Comparison of ENCODE assay signal across 7 mouse cellular contexts in genomic region chr6:142785343-142785742, GRCm38 (mm10). TPM values are rescaled to one million over a fixed set of nuclear protein-coding genes. Genes with fewer than 3 reads are reported as not detected.
A peak's percentile ranks its signal among the peaks of the same experiment; 100 is the strongest.
DNase-seq lines count a peak whose midpoint lies in the region; ATAC-seq and TF ChIP-seq lines count a peak whose summit lies in the region.

No protein-coding gene starts in this region.

- H3K9me3 ChIP-seq in midbrain, embryonic 10.5 days (replicated peaks), result no peaks in the 10 kb centered on the region
- no peaks in the 10 kb centered on the region for H3K9me3 ChIP-seq in midbrain, embryonic 15.5 days

- WGBS in midbrain, embryonic 10.5 days, result 34% methylated on average over 4 of the region's 4 CpGs
- WGBS in midbrain, embryonic 15.5 days, result 33% methylated on average over 4 of the region's 4 CpGs
- WGBS in lung, adult 2 months, result 29% methylated on average over 4 of the region's 4 CpGs

- H3K27me3 ChIP-seq in midbrain, embryonic 10.5 days (ENCODE audit: low read depth, poor library complexity, severe bottlenecking), result no peaks in the 10 kb centered on the region; the same call in 1 of the 2 replicates
- no peaks in the 10 kb centered on the region for H3K27me3 ChIP-seq in midbrain, embryonic 15.5 days (replicated peaks)
- H3K27me3 ChIP-seq in Patski, result no peaks in the 10 kb centered on the region
- no peaks in the 10 kb centered on the region for H3K27me3 ChIP-seq in splenic B cell, adult 2 months (ENCODE audit: control insufficient read depth, insufficient read depth, low read length, poor library complexity, severe bottlenecking)

- ATAC-seq in midbrain, embryonic 15.5 days (replicated peaks), result no peak
- peak; percentile 51 for ATAC-seq in Patski

- CTCF ChIA-PET in Patski (lab: Charles Lee), result interaction anchor here (1.0 to 2.5 kb wide), 3 partner anchors 9 to 11 kb away, joined by 4 to 9 read pairs (median 6); no protein-coding TSS in a partner anchor

- peaks cover 15% of the 10 kb centered on the region for H3K4me1 ChIP-seq in midbrain, embryonic 10.5 days
- H3K4me1 ChIP-seq in midbrain, embryonic 15.5 days, result peaks cover 10% of the 10 kb centered on the region
- no peaks in the 10 kb centered on the region for H3K4me1 ChIP-seq in lung, adult 2 months (ENCODE audit: control insufficient read depth, insufficient read depth, low read length)

- H3K4me2 ChIP-seq in midbrain, embryonic 15.5 days, result no peak overlapping the region

- H3K36me3 ChIP-seq in midbrain, embryonic 10.5 days, result no peaks in the 10 kb centered on the region
- no peaks in the 10 kb centered on the region for H3K36me3 ChIP-seq in midbrain, embryonic 15.5 days (replicated peaks)
- no peaks in the 10 kb centered on the region for H3K36me3 ChIP-seq in splenic B cell, adult 2 months (ENCODE audit: control insufficient read depth, insufficient read depth, low read length, poor library complexity, severe bottlenecking)

- no peak for TF ChIP-seq POLR2A in lung, adult 2 months (IDR thresholded peaks at IDR 0.05; ENCODE audit: borderline replicate concordance, extremely low read depth, low read depth, low read length)

- TF ChIP-seq CTCF in Patski (IDR thresholded peaks at IDR 0.05), result peak; percentile 75
- TF ChIP-seq CTCF in lung, adult 2 months (IDR thresholded peaks at IDR 0.05; ENCODE audit: insufficient read depth, low read length), result peak; percentile 26; the same call in 1 of the 2 replicates

- no peak overlapping the region for H3K4me3 ChIP-seq in midbrain, embryonic 10.5 days
- H3K4me3 ChIP-seq in midbrain, embryonic 15.5 days, result no peak overlapping the region
- H3K4me3 ChIP-seq in lung, adult 2 months (replicated peaks; ENCODE audit: extremely low read depth, low read depth, low read length), result no peak overlapping the region

- intact Hi-C loops in heart, postnatal 10 days (cut with DNase I), result loop anchor here (10.0 kb wide), 1 partner anchor 389 kb away; no protein-coding TSS in a partner anchor

- H3K9ac ChIP-seq in midbrain, embryonic 15.5 days, result no peak overlapping the region

- DNase-seq in midbrain, embryonic 10.5 days (ENCODE audit: low spot score), result peak; percentile 52
- DNase-seq in Patski (ENCODE audit: low read depth, low spot score), result no peak
- DNase-seq in cerebellum, adult 11 months, result peak; percentile 35
- peak; percentile 58 to 79 for DNase-seq in heart, postnatal 10 days
- DNase-seq in lung, adult 2 months, result peak; percentile 27
- peak; percentile 76 for DNase-seq in splenic B cell, adult 2 months (ENCODE audit: low read depth, low spot score)

- POLR2A ChIA-PET in Patski (lab: Charles Lee), result no interaction called here

- in situ Hi-C loops in Patski (cut with MboI; ENCODE audit: low pct_unique_long_range_greater_than_20kb), result loop anchor here (25.0 kb wide), 1 partner anchor 402 kb away; no protein-coding TSS in a partner anchor

- no peak overlapping the region for H3K27ac ChIP-seq in midbrain, embryonic 10.5 days (replicated peaks)
- H3K27ac ChIP-seq in midbrain, embryonic 15.5 days, result no peak overlapping the region

RNA-seq across cellular contexts. Expression of gene Sult6b2, which starts 19.0 kb away (rescaled TPM):
- not detected in 2 replicates for polyA plus RNA-seq in midbrain, embryonic 10.5 days (2016; fragmentation: Nextera tagmentation; extraction: Ambion mirVana)
- polyA plus RNA-seq in midbrain, embryonic 15.5 days (2015; fragmentation: Nextera tagmentation; extraction: Ambion mirVana), result 0.17 and 0.38 TPM in 2 replicates
- polyA plus RNA-seq in Patski (2021), result 0.04 TPM
- total RNA-seq in heart, postnatal 10 days (2021), result not detected
- not detected in 2 replicates for polyA plus RNA-seq in lung, adult 2 months (2012; rRNA removed)

RNA-seq across cellular contexts. Expression of gene Cmas, which starts 28.9 kb away (rescaled TPM):
- 81.0 and 86.6 TPM in 2 replicates for polyA plus RNA-seq in midbrain, embryonic 10.5 days (2016; fragmentation: Nextera tagmentation; extraction: Ambion mirVana)
- 213 and 222 TPM in 2 replicates for polyA plus RNA-seq in midbrain, embryonic 15.5 days (2015; fragmentation: Nextera tagmentation; extraction: Ambion mirVana)
- polyA plus RNA-seq in Patski (2021), result 42.5 TPM
- 10 to 100 TPM; 36.5 to 41.0 TPM for total RNA-seq in heart, postnatal 10 days (2021)
- 8.4 and 12.3 TPM in 2 replicates for polyA plus RNA-seq in lung, adult 2 months (2012; rRNA removed)
